31 mouse cellular contexts compared by ENCODE assay signal in genomic region chr11:26817316-26817715, GRCm38 (mm10).
"Had no signal": no experiment of that assay in that cellular context is flagged by ENCODE, and none has a peak within 500 bp of the region (broad histone marks: within the 10 kb centered on the region; RNA-seq: fewer than 3 reads in every experiment).

No protein-coding gene starts in this region.

- H3K4me1 ChIP-seq: limb, embryonic 10.5 days; limb, embryonic 12.5 days; limb, embryonic 13.5 days; limb, embryonic 15.5 days; liver, embryonic 12.5 days; liver, embryonic 13.5 days; liver, embryonic 15.5 days; lung, embryonic 15.5 days; megakaryocyte, embryonic 14.5 days; midbrain, embryonic 10.5 days; midbrain, embryonic 12.5 days; midbrain, embryonic 13.5 days had no signal

- H3K27me3 ChIP-seq: limb, embryonic 12.5 days; limb, embryonic 13.5 days; limb, embryonic 15.5 days; liver, embryonic 12.5 days; liver, embryonic 13.5 days; liver, embryonic 15.5 days; lung, embryonic 15.5 days; megakaryocyte, embryonic 14.5 days; midbrain, embryonic 12.5 days; midbrain, embryonic 13.5 days; midbrain, embryonic 15.5 days had no signal

- H3K9ac ChIP-seq: limb, embryonic 12.5 days; limb, embryonic 13.5 days; limb, embryonic 15.5 days; liver, embryonic 12.5 days; liver, embryonic 13.5 days; liver, embryonic 14.5 days; liver, embryonic 15.5 days; liver, postnatal 0 days; lung, embryonic 14.5 days; lung, embryonic 15.5 days; midbrain, embryonic 12.5 days; midbrain, embryonic 13.5 days; midbrain, embryonic 15.5 days had no signal

- H3K4me3 ChIP-seq: limb, embryonic 10.5 days; limb, embryonic 12.5 days; limb, embryonic 13.5 days; limb, embryonic 15.5 days; liver, embryonic 12.5 days; liver, embryonic 13.5 days; liver, embryonic 15.5 days; lung, embryonic 15.5 days; megakaryocyte, embryonic 14.5 days; midbrain, embryonic 10.5 days; midbrain, embryonic 12.5 days; midbrain, embryonic 13.5 days; midbrain, embryonic 15.5 days; myocyte had no signal

- ATAC-seq: liver, embryonic 12.5 days; liver, postnatal 0 days; lung, postnatal 0 days; midbrain, embryonic 13.5 days; midbrain, embryonic 15.5 days; midbrain, embryonic 16.5 days had no signal

- H3K36me3 ChIP-seq: limb, embryonic 10.5 days; limb, embryonic 12.5 days; limb, embryonic 13.5 days; limb, embryonic 15.5 days; liver, embryonic 12.5 days; liver, embryonic 13.5 days; liver, embryonic 15.5 days; lung, embryonic 15.5 days; midbrain, embryonic 10.5 days; midbrain, embryonic 12.5 days; midbrain, embryonic 13.5 days; midbrain, embryonic 15.5 days had no signal

- H3K27ac ChIP-seq: limb, embryonic 10.5 days; limb, embryonic 12.5 days; limb, embryonic 13.5 days; limb, embryonic 15.5 days; liver, embryonic 12.5 days; liver, embryonic 13.5 days; liver, embryonic 14.5 days; liver, embryonic 15.5 days; lung, embryonic 15.5 days; macrophage; midbrain, embryonic 10.5 days; midbrain, embryonic 12.5 days; midbrain, embryonic 13.5 days; midbrain, embryonic 15.5 days had no signal

- DNase-seq: left cerebral cortex, postnatal 4 days; liver; liver, embryonic 13.5 days; liver, postnatal 0 days; lung, adult 18-20 months; lung, adult 2 months; lung, embryonic 14.5 days; lung, postnatal 10 days; lung, postnatal 14 days; lung, postnatal 36 days; lung, postnatal 4 days; midbrain, embryonic 14.5 days had no signal

- H3K9me3 ChIP-seq: limb, embryonic 10.5 days; limb, embryonic 12.5 days; limb, embryonic 13.5 days; limb, embryonic 15.5 days; liver, embryonic 12.5 days; liver, embryonic 13.5 days; liver, embryonic 15.5 days; lung, embryonic 15.5 days; megakaryocyte, embryonic 14.5 days; midbrain, embryonic 10.5 days; midbrain, embryonic 12.5 days; midbrain, embryonic 13.5 days; midbrain, embryonic 15.5 days had no signal

- H3K4me2 ChIP-seq: limb, embryonic 12.5 days; limb, embryonic 13.5 days; limb, embryonic 15.5 days; liver, embryonic 11.5 days; liver, embryonic 12.5 days; liver, embryonic 13.5 days; liver, embryonic 15.5 days; lung, embryonic 14.5 days; lung, embryonic 15.5 days; midbrain, embryonic 11.5 days; midbrain, embryonic 12.5 days; midbrain, embryonic 13.5 days; midbrain, embryonic 15.5 days had no signal
